Mouse (Mus musculus) frontal cortex, adult (tissue): ENCODE measurements at regions not wholly inside any gene's neighbourhood (a gene's known extent, or its start where the extent isn't known, plus 50 kb on each side); places are given as distances from the start of the nearest gene placed in this dataset.

Experiments used
- ATAC-seq: cut with Nextera tagmentation; 2 replicates; pipeline ENCODE4 v1.9.2; 2017; ENCODE audit warnings: mild to moderate bottlenecking, moderate library complexity, mixed read lengths; ENCODE audit not compliant: low TSS enrichment

GRCm38 (mm10) chr6:49769904-49770720, 52.4 kb upstream of the Npy start:
- no peak for ATAC-seq
